Mouse (Mus musculus): ENCODE data around the gene Knop1. TPM values are rescaled to one million over a fixed set of nuclear protein-coding genes. Genes with fewer than 3 reads are reported as not detected.

Gene Knop1
- polyA plus RNA-seq, 1 experiment, result 26.1 TPM

DNA sequence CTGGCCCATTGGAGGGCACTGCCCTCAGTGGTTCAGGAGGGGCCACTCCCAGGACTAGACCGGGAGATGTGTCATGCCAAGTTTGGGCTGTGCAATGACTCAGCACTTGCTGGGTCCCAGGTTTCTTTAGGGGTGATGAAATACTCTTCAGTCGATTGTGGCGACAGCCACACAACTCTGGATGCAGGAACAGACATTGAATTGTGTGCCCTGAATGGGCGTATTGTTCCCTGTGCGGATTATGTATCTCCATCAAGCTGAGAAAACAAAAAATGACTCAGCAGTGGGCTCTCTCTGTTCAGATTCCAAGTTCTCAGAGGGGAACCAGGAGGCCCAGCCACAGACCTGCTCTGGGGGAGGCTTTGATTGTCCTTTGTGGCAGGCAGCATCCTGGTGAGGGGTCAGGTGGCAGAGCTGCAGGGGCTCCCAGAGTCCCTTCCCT lies 28.1 kb downstream of the Knop1 start:
- no peak overlapping the region for H3K4me3 ChIP-seq (ENCODE audit: control insufficient read depth, low read depth, low read length)
- no peak overlapping the region for H3K27ac ChIP-seq (ENCODE audit: control insufficient read depth, insufficient read depth, low read depth, low read length)
- H3K36me3 ChIP-seq (ENCODE audit: control insufficient read depth, insufficient read depth, low read length), result no peaks in the 10 kb centered on the region
- H3K27me3 ChIP-seq (ENCODE audit: control insufficient read depth, insufficient read depth, low read length), result no peaks in the 10 kb centered on the region
- no peaks in the 10 kb centered on the region for H3K4me1 ChIP-seq (ENCODE audit: control insufficient read depth, insufficient read depth, low read length)
- no peak for TF ChIP-seq POLR2A (IDR thresholded peaks at IDR 0.05; ENCODE audit: control insufficient read depth, low read depth, low read length)
- no peak for TF ChIP-seq CTCF (IDR thresholded peaks at IDR 0.05; ENCODE audit: control insufficient read depth, insufficient read depth, insufficient replicate concordance, low read depth, low read length)

GRCm38 (mm10) chr7:118824451-118824850 lies 31.6 kb downstream of the Knop1 start:
- Histone ChIP-seq H3K27me3 (ENCODE audit: control insufficient read depth, insufficient read depth, low read length) (no peaks in the 10 kb centered on the region), H3K4me3 (ENCODE audit: control insufficient read depth, low read depth, low read length) (no peak overlapping the region), H3K4me1 (ENCODE audit: control insufficient read depth, insufficient read depth, low read length) (no peaks in the 10 kb centered on the region), H3K27ac (ENCODE audit: control insufficient read depth, insufficient read depth, low read depth, low read length) (no peak overlapping the region), H3K36me3 (ENCODE audit: control insufficient read depth, insufficient read depth, low read length) (no peaks in the 10 kb centered on the region)
- no peak for TF ChIP-seq CTCF (IDR thresholded peaks at IDR 0.05; ENCODE audit: control insufficient read depth, insufficient read depth, insufficient replicate concordance, low read depth, low read length)

- H3K4me1 ChIP-seq (ENCODE audit: control insufficient read depth, insufficient read depth, low read length), result no peaks in the 10 kb centered on the region
- H3K27me3 ChIP-seq (ENCODE audit: control insufficient read depth, insufficient read depth, low read length), result no peaks in the 10 kb centered on the region
- no peak overlapping the region for H3K27ac ChIP-seq (ENCODE audit: control insufficient read depth, insufficient read depth, low read depth, low read length)
- H3K4me3 ChIP-seq (ENCODE audit: control insufficient read depth, low read depth, low read length), result no peak overlapping the region
- TF ChIP-seq CTCF (IDR thresholded peaks at IDR 0.05; ENCODE audit: control insufficient read depth, insufficient read depth, insufficient replicate concordance, low read depth, low read length), result no peak
- no peak for TF ChIP-seq POLR2A (IDR thresholded peaks at IDR 0.05; ENCODE audit: control insufficient read depth, low read depth, low read length)
- H3K36me3 ChIP-seq (ENCODE audit: control insufficient read depth, insufficient read depth, low read length), result no peaks in the 10 kb centered on the region
These were observed 34.0 kb downstream of the Knop1 start for GRCm38 (mm10) chr7:118821887-118822556.

GRCm38 (mm10) chr7:118821356-118821755 lies 34.7 kb downstream of the Knop1 start:
- Histone ChIP-seq H3K36me3 (ENCODE audit: control insufficient read depth, insufficient read depth, low read length) (no peaks in the 10 kb centered on the region), H3K4me3 (ENCODE audit: control insufficient read depth, low read depth, low read length) (no peak overlapping the region), H3K27ac (ENCODE audit: control insufficient read depth, insufficient read depth, low read depth, low read length) (0 out of 2 replicates have a peak overlapping the region, but pooled peaks have one; percentile 22), H3K4me1 (ENCODE audit: control insufficient read depth, insufficient read depth, low read length) (no peaks in the 10 kb centered on the region), H3K27me3 (ENCODE audit: control insufficient read depth, insufficient read depth, low read length) (no peaks in the 10 kb centered on the region)
- TF ChIP-seq CTCF (IDR thresholded peaks at IDR 0.05; ENCODE audit: control insufficient read depth, insufficient read depth, insufficient replicate concordance, low read depth, low read length) (no peak), POLR2A (IDR thresholded peaks at IDR 0.05; ENCODE audit: control insufficient read depth, low read depth, low read length) (no peak)

GRCm38 (mm10) chr7:118819666-118820065 lies 36.4 kb downstream of the Knop1 start:
- no peaks in the 10 kb centered on the region for H3K27me3 ChIP-seq (ENCODE audit: control insufficient read depth, insufficient read depth, low read length)
- no peak overlapping the region for H3K27ac ChIP-seq (ENCODE audit: control insufficient read depth, insufficient read depth, low read depth, low read length)
- no peaks in the 10 kb centered on the region for H3K4me1 ChIP-seq (ENCODE audit: control insufficient read depth, insufficient read depth, low read length)
- no peak overlapping the region for H3K4me3 ChIP-seq (ENCODE audit: control insufficient read depth, low read depth, low read length)
- no peaks in the 10 kb centered on the region; the same call in 1 of the 2 replicates for H3K36me3 ChIP-seq (ENCODE audit: control insufficient read depth, insufficient read depth, low read length)
- TF ChIP-seq CTCF (IDR thresholded peaks at IDR 0.05; ENCODE audit: control insufficient read depth, insufficient read depth, insufficient replicate concordance, low read depth, low read length), result no peak

- H3K27me3 ChIP-seq (ENCODE audit: control insufficient read depth, insufficient read depth, low read length), result no peaks in the 10 kb centered on the region
- no peaks in the 10 kb centered on the region for H3K4me1 ChIP-seq (ENCODE audit: control insufficient read depth, insufficient read depth, low read length)
- H3K27ac ChIP-seq (ENCODE audit: control insufficient read depth, insufficient read depth, low read depth, low read length), result no peak overlapping the region
- H3K36me3 ChIP-seq (ENCODE audit: control insufficient read depth, insufficient read depth, low read length), result no peaks in the 10 kb centered on the region; the same call in 1 of the 2 replicates
- H3K4me3 ChIP-seq (ENCODE audit: control insufficient read depth, low read depth, low read length), result no peak overlapping the region
- no peak for TF ChIP-seq POLR2A (IDR thresholded peaks at IDR 0.05; ENCODE audit: control insufficient read depth, low read depth, low read length)
- TF ChIP-seq CTCF (IDR thresholded peaks at IDR 0.05; ENCODE audit: control insufficient read depth, insufficient read depth, insufficient replicate concordance, low read depth, low read length), result no peak
These were observed 38.3 kb downstream of the Knop1 start for GRCm38 (mm10) chr7:118817741-118818140.

DNA sequence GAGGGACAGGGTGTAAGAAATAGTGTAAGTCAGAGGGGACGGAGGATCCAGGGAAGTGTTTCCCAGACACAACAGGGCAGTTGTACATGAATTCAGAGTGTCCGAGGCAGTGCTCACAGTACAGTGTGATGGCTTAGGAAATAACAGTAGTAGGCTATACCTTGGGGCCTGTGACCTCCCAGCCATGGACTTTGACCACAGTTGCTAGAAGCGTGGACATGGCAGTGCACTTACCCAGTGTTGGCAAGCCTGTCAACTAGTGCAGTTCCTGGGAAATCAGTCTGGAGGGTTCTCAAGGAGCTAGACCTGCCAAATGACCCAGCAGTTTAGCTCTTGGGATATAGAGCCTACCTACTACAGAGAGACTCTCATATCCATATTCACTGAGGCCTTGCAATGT lies 39.8 kb downstream of the Knop1 start:
- H3K27me3 ChIP-seq (ENCODE audit: control insufficient read depth, insufficient read depth, low read length), result no peaks in the 10 kb centered on the region
- no peaks in the 10 kb centered on the region for H3K4me1 ChIP-seq (ENCODE audit: control insufficient read depth, insufficient read depth, low read length)
- no peak overlapping the region for H3K27ac ChIP-seq (ENCODE audit: control insufficient read depth, insufficient read depth, low read depth, low read length)
- H3K36me3 ChIP-seq (ENCODE audit: control insufficient read depth, insufficient read depth, low read length), result no peaks in the 10 kb centered on the region; the same call in 1 of the 2 replicates
- H3K4me3 ChIP-seq (ENCODE audit: control insufficient read depth, low read depth, low read length), result no peak overlapping the region
- TF ChIP-seq POLR2A (IDR thresholded peaks at IDR 0.05; ENCODE audit: control insufficient read depth, low read depth, low read length) (no peak), CTCF (IDR thresholded peaks at IDR 0.05; ENCODE audit: control insufficient read depth, insufficient read depth, insufficient replicate concordance, low read depth, low read length) (no peak)

Measured in testis, adult 2 months (tissue).